Mouse (Mus musculus): ENCODE measurements around the gene Vwa8. TPM values are rescaled to one million over a fixed set of nuclear protein-coding genes. Genes with fewer than 3 reads are reported as not detected.

Vwa8 gene
- polyA plus RNA-seq, 1 experiment from 2014 or later, result 13.9 TPM

DNA sequence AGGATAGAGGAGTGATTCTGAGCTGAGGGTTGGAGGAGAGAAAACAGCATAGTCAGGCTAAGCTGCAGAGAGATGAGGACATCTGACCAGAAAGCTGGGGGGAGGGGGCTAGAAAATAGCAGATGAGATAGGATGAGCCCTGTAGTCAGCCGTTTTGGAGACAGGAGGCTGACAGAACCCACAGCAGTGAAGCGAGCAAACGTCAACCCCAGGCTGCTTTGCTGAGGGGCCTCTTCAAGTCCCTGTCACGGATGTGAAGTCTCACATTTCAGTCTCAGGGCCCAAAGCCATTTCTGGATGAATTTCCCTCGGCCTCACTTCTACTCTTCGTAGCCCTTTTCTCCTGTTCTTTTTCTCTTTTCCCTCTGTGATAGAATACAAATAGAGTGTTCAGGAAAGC lies 184.5 kb downstream of the Vwa8 start:
- ATAC-seq, result no peak
- Histone ChIP-seq H3K27ac (ENCODE audit: low read length) (no peak overlapping the region), H3K4me2 (ENCODE audit: low read depth, low read length) (no peak overlapping the region), H3K9ac (ENCODE audit: low read depth, low read length) (no peak overlapping the region), H3K9me3 (ENCODE audit: control insufficient read depth, low read length) (no peaks in the 10 kb centered on the region), H3K4me3 (ENCODE audit: low read length) (no peak overlapping the region), H3K27me3 (replicated peaks; ENCODE audit: control insufficient read depth, insufficient read depth, low read length) (no peaks in the 10 kb centered on the region), H3K4me1 (ENCODE audit: control insufficient read depth, insufficient read depth, low read length) (0 out of 2 replicates have a peak, but pooled peaks cover 3% of the 10 kb centered on the region), H3K36me3 (ENCODE audit: control insufficient read depth, insufficient read depth, low read length) (no peaks in the 10 kb centered on the region)
- WGBS, result 57% methylated on average over 6 of the region's 6 CpGs

DNA sequence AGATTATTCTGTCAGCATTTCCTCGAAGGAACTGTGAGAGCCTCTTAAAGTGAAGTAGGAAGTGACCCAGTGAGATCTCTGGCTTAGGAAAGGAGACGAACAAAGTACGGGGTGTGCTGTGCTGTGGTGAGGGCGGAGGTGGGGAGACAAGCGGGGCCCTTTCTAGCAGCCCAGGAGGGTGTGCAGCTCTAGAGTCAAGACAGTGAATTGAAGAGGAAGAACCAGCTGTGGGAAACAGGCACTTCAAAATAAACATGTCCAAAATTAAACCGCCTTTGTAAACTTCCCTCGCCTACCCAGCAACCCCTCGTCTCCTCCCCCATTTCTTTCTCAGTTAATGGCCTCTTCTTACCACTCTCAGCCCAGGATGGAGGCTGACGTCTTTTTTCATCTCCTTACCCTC lies 185.7 kb downstream of the Vwa8 start:
- Histone ChIP-seq H3K27me3 (replicated peaks; ENCODE audit: control insufficient read depth, insufficient read depth, low read length) (no peaks in the 10 kb centered on the region), H3K36me3 (ENCODE audit: control insufficient read depth, insufficient read depth, low read length) (no peaks in the 10 kb centered on the region; the same call in 1 of the 2 replicates), H3K9ac (ENCODE audit: low read depth, low read length) (no peak overlapping the region), H3K27ac (ENCODE audit: low read length) (peak overlapping the region; percentile 40; the same call in 1 of the 2 replicates), H3K4me1 (ENCODE audit: control insufficient read depth, insufficient read depth, low read length) (0 out of 2 replicates have a peak, but pooled peaks cover 3% of the 10 kb centered on the region), H3K4me2 (ENCODE audit: low read depth, low read length) (no peak overlapping the region), H3K4me3 (ENCODE audit: low read length) (no peak overlapping the region), H3K9me3 (ENCODE audit: control insufficient read depth, low read length) (no peaks in the 10 kb centered on the region)
- ATAC-seq, result peak; percentile 90
- WGBS, result 33% methylated on average over 9 of the region's 9 CpGs

DNA sequence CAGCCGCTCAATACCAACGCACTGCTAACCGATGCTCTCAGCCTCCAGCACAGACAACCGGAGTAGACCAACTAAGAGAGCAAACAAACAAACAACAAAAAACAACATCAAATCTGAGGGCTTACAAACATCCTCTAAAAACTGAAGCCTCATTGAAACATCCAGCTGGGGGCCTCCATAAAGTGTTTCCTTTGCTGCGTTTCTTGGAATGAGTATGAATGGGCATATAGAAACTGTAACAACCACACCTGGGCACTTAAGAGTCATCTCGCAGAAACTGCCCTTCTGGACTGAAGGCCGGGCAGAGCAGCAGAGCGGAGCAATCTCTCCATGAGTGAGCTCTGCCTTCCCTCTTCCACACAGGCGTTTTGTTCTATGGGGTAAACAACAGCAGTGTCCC lies 186.7 kb downstream of the Vwa8 start:
- Histone ChIP-seq H3K36me3 (ENCODE audit: control insufficient read depth, insufficient read depth, low read length) (no peaks in the 10 kb centered on the region; the same call in 1 of the 2 replicates), H3K27me3 (replicated peaks; ENCODE audit: control insufficient read depth, insufficient read depth, low read length) (no peaks in the 10 kb centered on the region), H3K4me2 (ENCODE audit: low read depth, low read length) (no peak overlapping the region), H3K4me1 (ENCODE audit: control insufficient read depth, insufficient read depth, low read length) (0 out of 2 replicates have a peak, but pooled peaks cover 3% of the 10 kb centered on the region), H3K9ac (ENCODE audit: low read depth, low read length) (no peak overlapping the region), H3K4me3 (ENCODE audit: low read length) (no peak overlapping the region), H3K27ac (ENCODE audit: low read length) (no peak overlapping the region), H3K9me3 (ENCODE audit: control insufficient read depth, low read length) (no peaks in the 10 kb centered on the region)
- 84% methylated on average over 9 of the region's 9 CpGs for WGBS
- ATAC-seq, result no peak

DNA sequence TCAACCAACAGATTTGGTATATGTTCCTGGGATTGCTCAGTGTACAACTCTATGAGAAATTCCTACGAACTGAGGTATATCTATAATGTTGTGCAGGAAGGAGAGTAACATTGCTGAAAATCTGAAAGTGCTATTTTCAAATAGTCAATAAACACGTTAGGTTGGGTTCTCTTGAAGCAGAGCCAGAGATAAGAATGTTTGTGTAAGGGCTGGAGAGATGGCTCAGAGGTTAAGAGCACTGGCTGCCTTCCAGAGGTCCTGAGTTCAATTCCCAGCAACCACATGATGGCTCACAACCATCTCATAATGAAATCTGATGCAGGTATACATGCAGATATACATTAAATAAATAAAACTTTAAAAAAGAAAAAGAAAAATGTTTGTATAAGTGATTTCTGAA lies 198.3 kb downstream of the Vwa8 start:
- Histone ChIP-seq H3K27me3 (replicated peaks; ENCODE audit: control insufficient read depth, insufficient read depth, low read length) (no peaks in the 10 kb centered on the region), H3K4me3 (ENCODE audit: low read length) (no peak overlapping the region), H3K9ac (ENCODE audit: low read depth, low read length) (no peak overlapping the region), H3K4me2 (ENCODE audit: low read depth, low read length) (no peak overlapping the region), H3K36me3 (ENCODE audit: control insufficient read depth, insufficient read depth, low read length) (no peaks in the 10 kb centered on the region), H3K27ac (ENCODE audit: low read length) (no peak overlapping the region), H3K4me1 (ENCODE audit: control insufficient read depth, insufficient read depth, low read length) (no peaks in the 10 kb centered on the region), H3K9me3 (ENCODE audit: control insufficient read depth, low read length) (no peaks in the 10 kb centered on the region)
- no peak for ATAC-seq
- 67% methylated on average over 2 of the region's 2 CpGs for WGBS

DNA sequence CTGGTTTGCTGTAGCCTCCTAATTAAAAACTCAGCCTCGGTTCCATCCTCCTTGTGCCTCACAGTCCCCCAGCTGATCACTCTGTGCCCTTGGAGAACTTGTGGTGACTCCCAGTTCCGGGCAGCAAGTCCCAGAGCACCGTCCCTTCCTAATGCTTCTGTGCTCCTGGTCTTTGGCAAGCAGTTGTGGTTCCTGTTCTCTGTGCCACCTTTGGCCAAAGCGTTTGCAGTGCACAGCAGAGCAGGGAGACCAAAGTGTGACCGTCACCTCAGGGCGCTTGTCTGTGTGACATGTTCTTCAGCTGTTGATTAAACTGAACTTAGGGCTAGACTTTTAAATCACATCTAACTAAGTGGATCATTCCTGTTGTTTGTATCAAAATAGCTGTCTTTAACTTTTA lies 199.1 kb downstream of the Vwa8 start:
- ATAC-seq, result no peak
- 83% methylated on average over 6 of the region's 6 CpGs for WGBS
- Histone ChIP-seq H3K9ac (ENCODE audit: low read depth, low read length) (no peak overlapping the region), H3K9me3 (ENCODE audit: control insufficient read depth, low read length) (no peaks in the 10 kb centered on the region), H3K4me1 (ENCODE audit: control insufficient read depth, insufficient read depth, low read length) (no peaks in the 10 kb centered on the region), H3K4me3 (ENCODE audit: low read length) (no peak overlapping the region), H3K27me3 (replicated peaks; ENCODE audit: control insufficient read depth, insufficient read depth, low read length) (no peaks in the 10 kb centered on the region), H3K27ac (ENCODE audit: low read length) (no peak overlapping the region), H3K4me2 (ENCODE audit: low read depth, low read length) (no peak overlapping the region), H3K36me3 (ENCODE audit: control insufficient read depth, insufficient read depth, low read length) (no peaks in the 10 kb centered on the region)

DNA sequence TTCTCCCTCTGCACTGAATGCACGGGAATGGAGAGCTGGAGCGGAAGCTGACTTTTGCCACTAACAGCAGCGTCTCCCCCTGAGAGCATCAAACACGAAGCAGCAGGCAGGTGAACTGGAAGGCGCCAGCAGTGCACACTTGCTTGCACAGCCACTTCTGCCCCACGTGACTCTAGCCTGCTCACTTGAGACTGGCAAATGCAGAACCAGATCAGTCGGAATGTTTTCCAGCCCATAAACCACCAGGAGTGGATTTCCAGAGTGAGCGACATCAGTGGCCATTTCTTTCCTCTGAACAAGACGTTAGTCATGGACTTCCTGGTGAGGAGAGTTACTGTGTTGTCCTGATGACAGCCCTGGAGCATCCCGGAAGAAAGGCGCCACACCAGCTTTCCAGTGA lies 200.7 kb downstream of the Vwa8 start:
- WGBS, result 76% methylated on average over 11 of the region's 11 CpGs
- H3K27me3 ChIP-seq (replicated peaks; ENCODE audit: control insufficient read depth, insufficient read depth, low read length), result no peaks in the 10 kb centered on the region
- H3K27ac ChIP-seq (ENCODE audit: low read length), result no peak overlapping the region
- no peak overlapping the region for H3K4me3 ChIP-seq (ENCODE audit: low read length)
- H3K9me3 ChIP-seq (ENCODE audit: control insufficient read depth, low read length), result no peaks in the 10 kb centered on the region
- H3K4me1 ChIP-seq (ENCODE audit: control insufficient read depth, insufficient read depth, low read length), result no peaks in the 10 kb centered on the region
- H3K4me2 ChIP-seq (ENCODE audit: low read depth, low read length), result no peak overlapping the region
- no peak for ATAC-seq
- H3K9ac ChIP-seq (ENCODE audit: low read depth, low read length), result no peak overlapping the region
- H3K36me3 ChIP-seq (ENCODE audit: control insufficient read depth, insufficient read depth, low read length), result no peaks in the 10 kb centered on the region

DNA sequence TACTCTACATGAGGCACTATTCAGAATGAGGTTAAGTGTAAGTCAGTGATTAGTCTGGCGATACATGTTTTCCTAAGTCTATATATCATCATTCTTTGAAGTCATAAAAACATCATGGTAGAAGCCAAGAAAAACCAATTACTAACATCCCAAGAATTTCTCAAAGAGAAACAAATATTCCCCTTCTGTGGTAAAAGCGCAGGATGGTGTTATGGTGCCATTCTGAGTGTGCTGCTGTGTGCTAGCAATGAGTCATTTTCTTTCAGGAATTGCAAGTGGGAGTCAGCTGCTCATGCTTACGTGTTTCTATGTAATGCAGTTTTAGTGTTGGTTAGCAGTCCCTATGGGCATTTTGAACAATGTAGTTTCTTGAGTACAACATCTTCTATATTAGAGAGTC lies 216.8 kb downstream of the Vwa8 start:
- peaks cover 3% of the 10 kb centered on the region; the same call in 1 of the 2 replicates for H3K4me1 ChIP-seq (ENCODE audit: control insufficient read depth, insufficient read depth, low read length)
- H3K27me3 ChIP-seq (replicated peaks; ENCODE audit: control insufficient read depth, insufficient read depth, low read length), result no peaks in the 10 kb centered on the region
- no peaks in the 10 kb centered on the region for H3K9me3 ChIP-seq (ENCODE audit: control insufficient read depth, low read length)
- no peak overlapping the region for H3K4me3 ChIP-seq (ENCODE audit: low read length)
- 75% methylated on average over 3 of the region's 3 CpGs for WGBS
- no peak for ATAC-seq
- H3K36me3 ChIP-seq (ENCODE audit: control insufficient read depth, insufficient read depth, low read length), result no peaks in the 10 kb centered on the region
- H3K4me2 ChIP-seq (ENCODE audit: low read depth, low read length), result no peak overlapping the region
- no peak overlapping the region for H3K27ac ChIP-seq (ENCODE audit: low read length)
- no peak overlapping the region for H3K9ac ChIP-seq (ENCODE audit: low read depth, low read length)

DNA sequence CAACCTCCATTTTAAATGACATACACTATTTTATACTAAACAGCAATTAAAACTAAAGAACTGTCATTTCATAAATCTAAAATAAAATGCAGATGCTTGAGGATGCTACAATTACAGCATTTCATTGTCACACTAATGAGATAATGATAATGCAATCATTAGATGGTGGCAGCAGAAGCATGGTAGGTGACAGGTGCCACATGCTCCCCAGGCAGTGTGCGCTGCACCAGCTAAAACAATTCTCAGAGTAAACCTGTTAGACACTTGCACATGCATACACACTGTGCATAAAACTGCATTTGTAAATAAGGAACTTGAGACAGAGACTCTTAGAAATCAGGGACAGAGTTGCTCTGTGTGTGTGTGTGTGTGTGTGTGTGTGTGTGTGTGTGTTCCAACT lies 220.7 kb downstream of the Vwa8 start:
- Histone ChIP-seq H3K4me3 (ENCODE audit: low read length) (no peak overlapping the region), H3K27me3 (replicated peaks; ENCODE audit: control insufficient read depth, insufficient read depth, low read length) (no peaks in the 10 kb centered on the region), H3K4me2 (ENCODE audit: low read depth, low read length) (no peak overlapping the region), H3K36me3 (ENCODE audit: control insufficient read depth, insufficient read depth, low read length) (no peaks in the 10 kb centered on the region), H3K4me1 (ENCODE audit: control insufficient read depth, insufficient read depth, low read length) (peaks cover under 1% of the 10 kb centered on the region; the same call in 1 of the 2 replicates), H3K9ac (ENCODE audit: low read depth, low read length) (no peak overlapping the region), H3K9me3 (ENCODE audit: control insufficient read depth, low read length) (no peaks in the 10 kb centered on the region), H3K27ac (ENCODE audit: low read length) (no peak overlapping the region)
- WGBS, result 98% methylated on average over 1 of the region's 1 CpGs
- no peak for ATAC-seq

DNA sequence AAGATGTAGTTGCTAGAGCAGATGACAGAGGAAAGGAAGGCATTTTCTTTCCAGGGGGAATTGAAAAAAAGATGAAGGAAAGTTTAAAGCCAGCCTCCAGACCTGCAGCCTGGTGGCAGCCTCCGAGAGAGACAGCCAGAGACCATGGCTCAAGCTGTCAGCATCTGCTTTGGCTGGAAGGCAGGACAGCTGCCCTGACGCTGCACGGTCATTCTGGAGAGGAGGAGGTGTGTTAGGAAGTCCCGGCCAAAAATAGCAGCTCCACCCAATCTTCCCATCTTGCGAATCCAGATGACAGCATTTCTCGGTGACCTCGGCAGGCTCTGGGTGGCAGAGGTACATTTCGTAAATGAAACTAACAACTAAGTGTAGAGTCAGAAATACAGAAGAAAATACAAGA lies 225.9 kb downstream of the Vwa8 start:
- no peaks in the 10 kb centered on the region for H3K27me3 ChIP-seq (replicated peaks; ENCODE audit: control insufficient read depth, insufficient read depth, low read length)

DNA sequence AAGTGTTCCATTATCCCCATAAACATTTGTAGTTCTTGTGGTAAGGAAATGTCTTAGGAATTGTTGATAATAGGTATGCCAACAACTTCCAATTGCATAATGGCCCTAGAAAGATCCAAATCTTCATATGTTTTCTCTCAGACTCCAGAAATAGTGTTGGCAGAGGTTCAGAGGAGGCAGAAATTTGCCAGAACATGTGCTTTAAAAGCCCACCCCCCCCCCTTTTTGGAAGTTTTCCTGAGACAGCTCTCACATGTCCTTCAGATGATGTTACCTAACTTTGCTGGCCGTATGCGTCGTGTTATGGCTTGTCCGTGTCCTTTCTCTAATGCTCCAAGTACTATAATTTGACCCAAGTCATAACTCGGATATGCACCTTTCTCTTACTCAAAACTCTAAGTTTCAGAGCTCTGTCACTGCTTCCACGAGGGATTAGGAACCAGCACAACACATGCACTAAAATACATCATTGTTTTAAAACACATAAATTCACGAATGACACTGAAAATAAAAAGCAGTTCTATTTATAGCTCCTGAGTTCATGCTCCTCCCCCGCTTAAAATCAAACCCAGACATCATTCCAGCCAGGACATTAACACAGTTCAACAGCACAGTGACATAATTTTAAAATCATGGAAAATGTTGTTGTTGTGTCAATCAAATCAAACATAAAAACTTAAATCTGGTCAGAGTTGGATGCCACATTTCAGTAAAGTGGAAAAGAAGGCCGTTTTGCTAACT lies 227.9 kb downstream of the Vwa8 start:
- 60% methylated on average over 9 of the region's 9 CpGs for WGBS
- H3K4me2 ChIP-seq (ENCODE audit: low read depth, low read length), result no peak overlapping the region
- no peaks in the 10 kb centered on the region for H3K27me3 ChIP-seq (replicated peaks; ENCODE audit: control insufficient read depth, insufficient read depth, low read length)
- H3K27ac ChIP-seq (ENCODE audit: low read length), result no peak overlapping the region
- H3K9me3 ChIP-seq (ENCODE audit: control insufficient read depth, low read length), result no peaks in the 10 kb centered on the region
- no peaks in the 10 kb centered on the region for H3K36me3 ChIP-seq (ENCODE audit: control insufficient read depth, insufficient read depth, low read length)
- no peak overlapping the region for H3K4me3 ChIP-seq (ENCODE audit: low read length)
- H3K4me1 ChIP-seq (ENCODE audit: control insufficient read depth, insufficient read depth, low read length), result no peaks in the 10 kb centered on the region
- H3K9ac ChIP-seq (ENCODE audit: low read depth, low read length), result no peak overlapping the region
- no peak for ATAC-seq

More for the DNA sequence above, 225.9 kb downstream of the Vwa8 start:
- no peak overlapping the region for H3K27ac ChIP-seq (ENCODE audit: low read length)
- no peak overlapping the region for H3K4me3 ChIP-seq (ENCODE audit: low read length)
- no peak overlapping the region for H3K9ac ChIP-seq (ENCODE audit: low read depth, low read length)
- no peaks in the 10 kb centered on the region for H3K9me3 ChIP-seq (ENCODE audit: control insufficient read depth, low read length)
- 75% methylated on average over 8 of the region's 8 CpGs for WGBS
- H3K4me1 ChIP-seq (ENCODE audit: control insufficient read depth, insufficient read depth, low read length), result no peaks in the 10 kb centered on the region
- no peak for ATAC-seq
- no peaks in the 10 kb centered on the region for H3K36me3 ChIP-seq (ENCODE audit: control insufficient read depth, insufficient read depth, low read length)
- H3K4me2 ChIP-seq (ENCODE audit: low read depth, low read length), result no peak overlapping the region
